Mouse (Mus musculus) C3H10T1/2 (cell line): ENCODE results near the gene Acadl. TPM values are rescaled to one million over a fixed set of nuclear protein-coding genes. Genes with fewer than 3 reads are reported as not detected.

ENCODE experiments used
- polyA plus RNA-seq, 2 experiments: library from polyadenylated mRNA; unstranded; fragments of >200 nt; fragmentation: generic; extraction: Trizol; gene quantifications; one replicate each; pipeline ENCODE4 v1.2.1; 2012; ENCODE audit warnings: missing spikeins in 2 of 2

The Acadl gene
- 10 to 100 TPM; 29.5 to 53.4 TPM for polyA plus RNA-seq

GRCm38 (mm10) chr1:66862712-66863511, at the start of gene Acadl:
Gene Acadl, minus strand, starts transcription at chr1:66863277.

DNA sequence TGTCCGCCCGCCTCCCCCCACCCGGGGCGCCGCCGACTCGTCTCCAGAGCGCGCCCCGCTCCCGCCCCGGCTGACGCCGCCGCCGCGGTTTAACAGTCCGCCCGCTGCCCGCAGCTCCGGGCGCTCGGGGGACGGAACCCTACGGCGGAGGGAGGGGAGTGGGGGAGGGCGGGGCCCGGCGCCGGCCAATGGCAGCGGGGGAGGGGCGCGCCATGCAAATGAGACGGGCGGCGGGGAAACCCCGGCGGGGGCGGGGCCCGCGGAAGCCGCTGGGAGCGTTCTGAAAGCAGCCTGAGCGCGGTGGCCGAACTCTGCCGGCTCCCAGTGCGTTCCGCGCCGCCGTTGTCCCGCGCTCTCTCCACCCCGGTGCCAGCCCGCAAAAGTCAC, 45.6 kb downstream of the Acadl start, which contains the start of gene Kansl1l:
Gene Kansl1l (minus strand): TSS at position 110 of the 387 bp plus-strand sequence.

Other genes with a start within 250 kb of the Acadl start
- 1 to 10 TPM; 1.2 to 5.0 TPM for gene Rpe, start 162.4 kb downstream of the Acadl start, polyA plus RNA-seq
- gene Kansl1l, start 45.7 kb downstream of the Acadl start, polyA plus RNA-seq: 1 to 10 TPM in 1 of 2 experiments, under 1 TPM in 1; 0.13 to 1.9 TPM
- not detected for gene Myl1, start 82.1 kb upstream of the Acadl start, polyA plus RNA-seq
- 10 to 100 TPM; 16.8 to 55.0 TPM for gene Lancl1, start 175.6 kb upstream of the Acadl start, polyA plus RNA-seq